Mouse (Mus musculus) bone marrow macrophage, adult 2 months (primary cell): ENCODE results near the gene Lkaaear1. TPM values are rescaled to one million over a fixed set of nuclear protein-coding genes. Genes with fewer than 3 reads are reported as not detected.
A peak's percentile ranks its signal among the peaks of the same experiment; 100 is the strongest.

Experiments used
- H3K27ac ChIP-seq: 2 replicates; pipeline ENCODE4 v1.5.1; 2012; ENCODE audit warnings: low read depth, low read length; ENCODE audit not compliant: insufficient read depth
- H3K4me1 ChIP-seq: 2 replicates; pipeline ENCODE4 v1.6.1; 2012; ENCODE audit warnings: low read length; ENCODE audit not compliant: control insufficient read depth, insufficient read depth
- H3K4me3 ChIP-seq: 2 replicates; pipeline ENCODE4 v1.5.1; 2012; ENCODE audit warnings: mild to moderate bottlenecking, low read length, moderate library complexity; ENCODE audit not compliant: insufficient read depth
- CTCF ChIP-seq: IDR thresholded peaks from 2 replicates; pipeline ENCODE4 v1.5.1; 2012; ENCODE audit warnings: low read depth, mild to moderate bottlenecking, low read length, moderate library complexity
- POLR2A ChIP-seq: IDR thresholded peaks from 2 replicates; pipeline ENCODE4 v1.6.1; 2012; ENCODE audit warnings: mild to moderate bottlenecking, low read depth, low read length, borderline replicate concordance
- polyA plus RNA-seq: library from polyadenylated mRNA; stranded (reverse); fragments of >200 nt; gene quantifications from 2 replicates; pipeline ENCODE4 v1.2.4, GENCODE M21; 2012; ENCODE audit not compliant: missing spikeins, insufficient read depth, insufficient read length

The Lkaaear1 gene
- not detected in 2 replicates for polyA plus RNA-seq

DNA sequence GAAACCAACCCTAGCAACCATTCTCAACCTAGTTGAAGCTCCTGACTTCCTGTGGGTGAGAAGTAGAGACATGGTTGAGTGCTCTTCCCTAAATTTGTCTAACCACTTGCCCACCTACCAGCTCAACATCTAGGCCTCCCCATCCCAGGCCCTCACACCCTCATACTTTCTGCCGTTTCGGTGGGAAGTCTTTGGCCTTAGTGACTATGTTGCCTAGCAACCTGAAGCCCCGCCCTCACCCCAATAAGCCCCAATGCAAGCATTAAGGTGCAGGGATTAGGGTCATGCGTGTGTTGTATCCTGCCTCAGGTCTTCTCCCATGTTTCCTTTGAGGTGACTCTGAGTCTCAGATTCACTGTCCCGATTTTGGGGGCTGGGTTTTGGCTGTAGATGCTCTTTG lies at the start of gene Lkaaear1:
Lkaaear1 (minus strand) TSS at position 202 of the 400 bp plus-strand sequence.
- no peak within 1 kb of the TSS for H3K4me3 ChIP-seq
- H3K27ac ChIP-seq, result no peak within 1 kb of the TSS
- peaks cover 4% of the 10 kb centered on the region for H3K4me1 ChIP-seq
- TF ChIP-seq POLR2A (no peak), CTCF (no peak)

- Histone ChIP-seq H3K4me1 (no peaks in the 10 kb centered on the region), H3K4me3 (no peak overlapping the region), H3K27ac (no peak overlapping the region)
- TF ChIP-seq POLR2A, result no peak
- no peak for TF ChIP-seq CTCF
Observed at GRCm38 (mm10) chr2:181730051-181730450, 31.8 kb upstream of the Lkaaear1 start.

DNA sequence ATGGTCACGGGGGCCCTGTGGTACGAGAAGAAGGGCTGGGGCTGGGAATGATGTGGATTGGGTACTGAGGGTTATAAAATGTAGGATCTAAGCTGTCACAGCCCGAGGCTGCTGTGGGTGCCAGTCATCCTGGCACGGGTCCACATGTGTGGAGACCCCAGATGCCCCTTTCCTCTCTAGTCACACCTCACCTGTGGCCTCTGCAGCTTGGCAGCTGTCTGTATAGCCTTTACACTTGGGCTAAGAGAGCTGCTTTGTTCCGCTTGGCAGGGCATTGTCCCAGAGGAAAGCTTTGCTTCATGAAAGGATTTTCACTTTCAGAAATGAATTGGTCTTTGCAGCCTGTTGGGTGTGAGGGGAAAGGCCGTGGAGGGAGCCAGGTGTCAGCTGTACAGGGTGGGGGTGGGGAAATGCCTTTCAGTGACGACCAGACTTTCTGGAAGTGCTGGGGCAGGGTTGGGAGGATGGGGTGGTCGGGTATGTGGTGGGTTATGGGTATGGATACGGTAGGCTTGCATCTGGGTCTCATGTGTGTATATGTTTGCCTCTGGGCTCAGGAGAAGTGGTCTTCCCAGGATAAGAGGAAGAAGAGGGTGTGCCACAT lies 29.5 kb upstream of the Lkaaear1 start:
- no peaks in the 10 kb centered on the region for H3K4me1 ChIP-seq
- TF ChIP-seq POLR2A, result no peak
- TF ChIP-seq CTCF, result no peak
- no peak overlapping the region for H3K4me3 ChIP-seq
- no peak overlapping the region for H3K27ac ChIP-seq

DNA sequence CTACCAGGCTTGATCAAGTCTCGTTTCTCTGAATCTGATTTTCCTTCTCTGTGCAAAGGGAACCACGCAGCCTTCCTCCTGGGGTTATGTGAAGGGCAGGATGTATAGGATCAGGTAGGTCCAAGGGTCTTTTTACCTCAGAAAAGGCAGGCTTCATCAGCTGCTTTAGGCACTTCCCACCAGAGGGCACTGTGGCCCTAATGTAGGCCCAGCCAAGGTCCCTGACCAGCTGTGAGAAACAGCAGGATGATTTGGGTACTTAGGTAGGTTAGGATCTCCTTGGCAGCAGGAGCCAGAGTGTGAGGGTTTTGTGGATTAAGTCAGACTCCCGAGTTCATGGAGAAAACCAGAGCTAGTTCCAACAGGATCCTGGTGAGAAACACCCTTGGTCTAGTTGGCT lies 24.0 kb upstream of the Lkaaear1 start:
- TF ChIP-seq POLR2A (no peak), CTCF (peak; percentile 41; the same call in 1 of the 2 replicates)
- Histone ChIP-seq H3K4me1 (no peaks in the 10 kb centered on the region), H3K27ac (no peak overlapping the region), H3K4me3 (no peak overlapping the region)

- Histone ChIP-seq H3K4me1 (no peaks in the 10 kb centered on the region), H3K4me3 (no peak overlapping the region), H3K27ac (no peak overlapping the region)
- TF ChIP-seq POLR2A, result no peak
- TF ChIP-seq CTCF, result no peak
Observed at GRCm38 (mm10) chr2:181721200-181721599, 23.0 kb upstream of the Lkaaear1 start.

DNA sequence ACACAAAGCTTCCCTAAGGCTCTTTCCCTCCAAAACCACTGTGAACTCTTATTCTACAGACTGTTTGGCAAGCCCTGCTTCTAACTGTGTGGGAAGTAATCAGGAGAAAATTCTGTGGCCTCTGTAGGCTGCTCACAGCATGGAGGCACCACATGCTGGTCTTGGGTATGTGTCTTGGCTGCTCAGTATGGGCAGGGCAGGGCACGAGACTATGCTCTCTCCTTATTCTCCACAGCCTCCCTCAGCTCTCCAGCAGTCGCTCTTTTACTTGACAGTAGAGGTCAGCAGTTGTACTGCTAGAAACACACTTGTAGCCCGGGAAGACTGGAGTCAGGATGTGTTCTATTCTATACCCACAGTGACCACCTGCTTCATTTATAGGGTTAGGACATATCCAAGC lies 21.8 kb upstream of the Lkaaear1 start:
- no peak for TF ChIP-seq POLR2A
- TF ChIP-seq CTCF, result no peak
- H3K27ac ChIP-seq, result no peak overlapping the region
- H3K4me1 ChIP-seq, result no peaks in the 10 kb centered on the region
- H3K4me3 ChIP-seq, result no peak overlapping the region

DNA sequence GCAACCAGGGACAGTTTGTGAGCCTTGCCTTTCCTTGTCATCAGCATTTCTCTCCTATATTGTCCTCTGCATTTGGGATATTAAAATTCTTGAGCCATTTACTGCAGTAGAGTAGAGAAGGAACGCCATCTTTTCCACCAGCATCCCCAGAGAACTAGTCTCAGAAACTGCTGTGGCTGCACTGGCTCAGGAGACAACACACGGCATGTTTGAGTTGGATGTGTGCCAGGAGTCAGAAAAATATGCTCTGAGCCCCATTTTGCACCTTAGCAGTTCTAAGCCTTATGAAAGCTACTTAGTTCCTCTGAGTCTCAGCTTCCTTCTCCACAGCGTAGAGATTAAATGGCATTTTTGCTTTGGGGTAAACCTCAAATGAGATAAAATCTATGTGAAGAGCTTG lies 18.7 kb upstream of the Lkaaear1 start:
- TF ChIP-seq POLR2A (no peak), CTCF (no peak)
- Histone ChIP-seq H3K4me1 (no peaks in the 10 kb centered on the region), H3K4me3 (no peak overlapping the region), H3K27ac (no peak overlapping the region)

- no peak overlapping the region for H3K4me3 ChIP-seq
- TF ChIP-seq POLR2A (no peak), CTCF (no peak)
- H3K4me1 ChIP-seq, result no peaks in the 10 kb centered on the region
- no peak overlapping the region for H3K27ac ChIP-seq
Observed at GRCm38 (mm10) chr2:181715382-181715781, 17.1 kb upstream of the Lkaaear1 start.

DNA sequence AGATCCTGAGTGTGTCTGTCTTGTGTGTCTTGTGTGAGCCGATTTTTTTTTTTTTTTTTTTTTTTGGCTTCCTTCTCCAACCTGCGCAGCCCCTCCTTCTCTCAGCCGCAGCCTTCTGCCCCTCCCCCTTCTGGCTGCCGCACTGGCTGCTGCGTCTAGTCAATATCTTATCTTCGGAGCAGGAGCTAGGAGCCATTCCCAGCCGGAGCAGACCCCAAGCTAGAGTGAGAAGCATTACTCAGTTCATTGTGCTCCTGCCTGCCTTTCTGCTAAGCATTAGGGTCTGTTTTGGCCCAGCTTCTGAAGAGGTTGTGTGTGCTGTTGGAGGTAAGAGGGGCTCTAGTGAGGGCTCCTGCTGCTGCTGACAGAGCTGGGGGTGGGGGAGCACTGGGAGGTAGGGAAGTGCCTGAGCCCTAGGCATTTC lies 16.7 kb upstream of the Lkaaear1 start, which contains the start of gene Oprl1:
Oprl1 (plus strand) TSS at position 114 of the 424 bp plus-strand sequence.
- no peak within 1 kb of the TSS for H3K27ac ChIP-seq
- TF ChIP-seq CTCF (no peak), POLR2A (no peak)
- no peak within 1 kb of the TSS for H3K4me3 ChIP-seq
- H3K4me1 ChIP-seq, result no peaks in the 10 kb centered on the region

- no peak overlapping the region for H3K27ac ChIP-seq
- H3K4me1 ChIP-seq, result no peaks in the 10 kb centered on the region
- TF ChIP-seq CTCF, result no peak
- no peak for TF ChIP-seq POLR2A
- no peak overlapping the region for H3K4me3 ChIP-seq
Observed at GRCm38 (mm10) chr2:181713749-181714148, 15.5 kb upstream of the Lkaaear1 start.
